Mouse (Mus musculus): ENCODE results near the gene Ms4a2. TPM values are rescaled to one million over a fixed set of nuclear protein-coding genes. Genes with fewer than 3 reads are reported as not detected.

The Ms4a2 gene
- polyA plus RNA-seq, 1 experiment from 2014 or later, result 0.36 TPM

Other genes with a start within 250 kb of the Ms4a2 start
- 0.62 and 0.91 TPM in 2 replicates for gene Ms4a4a, start 248.2 kb downstream of the Ms4a2 start, polyA plus RNA-seq (2014; fragmentation: Nextera tagmentation; extraction: Ambion mirVana)
- 0.30 TPM in 1 of 2 replicates, not detected in the other for gene Ms4a4c, start 218.9 kb downstream of the Ms4a2 start, polyA plus RNA-seq (2014; fragmentation: Nextera tagmentation; extraction: Ambion mirVana)
- not detected in 2 replicates for gene Ms4a4b, start 180.2 kb downstream of the Ms4a2 start, polyA plus RNA-seq (2014; fragmentation: Nextera tagmentation; extraction: Ambion mirVana)
- gene Ms4a6c, start 154.4 kb downstream of the Ms4a2 start, polyA plus RNA-seq (2014; fragmentation: Nextera tagmentation; extraction: Ambion mirVana), result 1.2 and 1.6 TPM in 2 replicates
- not detected in 2 replicates for gene Gm8369, start 137.8 kb downstream of the Ms4a2 start, polyA plus RNA-seq (2014; fragmentation: Nextera tagmentation; extraction: Ambion mirVana)
- 1.6 and 2.2 TPM in 2 replicates for gene Ms4a6b, start 107.2 kb downstream of the Ms4a2 start, polyA plus RNA-seq (2014; fragmentation: Nextera tagmentation; extraction: Ambion mirVana)
- gene Ms4a4d, start 86.9 kb downstream of the Ms4a2 start, polyA plus RNA-seq (2014; fragmentation: Nextera tagmentation; extraction: Ambion mirVana), result 0.41 and 1.1 TPM in 2 replicates
- gene Ms4a6d, start 18.9 kb downstream of the Ms4a2 start, polyA plus RNA-seq (2014; fragmentation: Nextera tagmentation; extraction: Ambion mirVana), result 0.85 and 1.4 TPM in 2 replicates
- gene Ms4a3, start 17.1 kb upstream of the Ms4a2 start, polyA plus RNA-seq (2014; fragmentation: Nextera tagmentation; extraction: Ambion mirVana), result 0.40 TPM in 1 of 2 replicates, not detected in the other
- not detected in 2 replicates for gene Oosp2, start 36.8 kb upstream of the Ms4a2 start, polyA plus RNA-seq (2014; fragmentation: Nextera tagmentation; extraction: Ambion mirVana)
- not detected in 2 replicates for gene Oosp1, start 67.4 kb upstream of the Ms4a2 start, polyA plus RNA-seq (2014; fragmentation: Nextera tagmentation; extraction: Ambion mirVana)
- not detected in 2 replicates for gene Oosp3, start 73.3 kb upstream of the Ms4a2 start, polyA plus RNA-seq (2014; fragmentation: Nextera tagmentation; extraction: Ambion mirVana)
- not detected in 2 replicates for gene Gif, start 123.8 kb upstream of the Ms4a2 start, polyA plus RNA-seq (2014; fragmentation: Nextera tagmentation; extraction: Ambion mirVana)
- gene Mrpl16, start 146.7 kb upstream of the Ms4a2 start, polyA plus RNA-seq (2014; fragmentation: Nextera tagmentation; extraction: Ambion mirVana), result 54.5 and 55.1 TPM in 2 replicates
- 6.8 and 8.4 TPM in 2 replicates for gene Stx3, start 195.7 kb upstream of the Ms4a2 start, polyA plus RNA-seq (2014; fragmentation: Nextera tagmentation; extraction: Ambion mirVana)
- not detected in 2 replicates for gene Olfr1417, start 215.5 kb upstream of the Ms4a2 start, polyA plus RNA-seq (2014; fragmentation: Nextera tagmentation; extraction: Ambion mirVana)
- gene Olfr1418, start 237.3 kb upstream of the Ms4a2 start, polyA plus RNA-seq (2014; fragmentation: Nextera tagmentation; extraction: Ambion mirVana), result not detected in 2 replicates

All from limb, embryonic 11.5 days (tissue).